Mouse (Mus musculus): ENCODE data around the gene H2-D1. TPM values are rescaled to one million over a fixed set of nuclear protein-coding genes. Genes with fewer than 3 reads are reported as not detected.

H2-D1 gene
- total and polyA plus RNA-seq, 3 experiments, result 60.1 to 97.9 TPM; not detected in 1

- TF ChIP-seq NELFE (IDR thresholded peaks at IDR 0.05; ENCODE audit: low read depth, low read length), result no peak
- TF ChIP-seq USF1 (IDR thresholded peaks at IDR 0.05; ENCODE audit: low read depth, low read length), result peak; percentile 94
- TF ChIP-seq E2F4 (IDR thresholded peaks at IDR 0.05; ENCODE audit: borderline replicate concordance, low read depth, low read length), result no peak
- peak; percentile 83 for TF ChIP-seq ZC3H11A (IDR thresholded peaks at IDR 0.05; ENCODE audit: low read depth, low read length)
- TF ChIP-seq UBTF (IDR thresholded peaks at IDR 0.05; ENCODE audit: borderline replicate concordance, insufficient read depth, low read depth, low read length), result no peak
- TF ChIP-seq POLR2A (IDR thresholded peaks at IDR 0.05; ENCODE audit: control insufficient read depth in 1 of 2, insufficient read depth in 1 of 2, low read depth in 1 of 2, low read length in 2 of 2, poor library complexity in 1 of 2), result peak in 1 of 2 experiments; percentile 40; a peak in 1 of 4 replicates
- TF ChIP-seq POLR2AphosphoS2 (IDR thresholded peaks at IDR 0.05; ENCODE audit: low read length), result no peak
- no peak for TF ChIP-seq MAFK (IDR thresholded peaks at IDR 0.05; ENCODE audit: borderline replicate concordance, low read depth, low read length)
- TF ChIP-seq SIN3A (IDR thresholded peaks at IDR 0.05; ENCODE audit: low read length), result peak; percentile 99
- no peak for TF ChIP-seq NRF1 (IDR thresholded peaks at IDR 0.05; ENCODE audit: insufficient read depth, low read depth, low read length, poor library complexity, severe bottlenecking)
- no peak for TF ChIP-seq ZMIZ1 (IDR thresholded peaks at IDR 0.05; ENCODE audit: low read depth, low read length)
- peak; percentile 94 for TF ChIP-seq BHLHE40 (IDR thresholded peaks at IDR 0.05; ENCODE audit: borderline replicate concordance, low read depth, low read length)
Observed at GRCm38 (mm10) chr17:35257824-35258491, 4.6 kb upstream of the H2-D1 start (continued).

- peak overlapping the region; percentile 63 for H3K27ac ChIP-seq (ENCODE audit: control insufficient read depth, low read depth, low read length)
- peaks cover 7 to 19% of the 10 kb centered on the region in 2 experiments for H3K4me1 ChIP-seq (ENCODE audit: control insufficient read depth in 1 of 2, insufficient read depth in 2 of 2, low read length in 2 of 2)
- H3K4me3 ChIP-seq (ENCODE audit: control insufficient read depth in 1 of 2, insufficient read depth in 1 of 2, low read depth in 2 of 2, low read length in 2 of 2), result peak overlapping the region; percentile 15 to 47
- peaks cover 0 to 8% of the 10 kb centered on the region in 2 experiments; a peak in 1 of 4 replicates for H3K36me3 ChIP-seq (ENCODE audit: control insufficient read depth in 1 of 2, insufficient read depth in 2 of 2, low read length in 2 of 2)
- H3K27me3 ChIP-seq (ENCODE audit: control insufficient read depth in 1 of 2, insufficient read depth in 2 of 2, low read length in 2 of 2), result no peaks in the 10 kb centered on the region
- peak; percentile 100 for DNase-seq (ENCODE audit: low read depth, low spot score)
- H3K9ac ChIP-seq (ENCODE audit: control insufficient read depth, low read depth, low read length, poor library complexity, severe bottlenecking), result peak overlapping the region; percentile 50
- H3K9me3 ChIP-seq (replicated peaks; ENCODE audit: insufficient read depth, low read length), result no peaks in the 10 kb centered on the region
- peaks cover 3% of the 10 kb centered on the region; the same call in 1 of the 2 replicates for H3K79me2 ChIP-seq (ENCODE audit: control insufficient read depth, insufficient read depth, low read length, poor library complexity)
- TF ChIP-seq ZMIZ1 (IDR thresholded peaks at IDR 0.05; ENCODE audit: low read depth, low read length) (peak; percentile 66), MYB (IDR thresholded peaks at IDR 0.05; ENCODE audit: low read depth, low read length) (no peak), MEF2A (IDR thresholded peaks at IDR 0.05; ENCODE audit: extremely low read depth, insufficient replicate concordance, low read depth, low read length, poor library complexity, severe bottlenecking) (no peak), GABPA (IDR thresholded peaks at IDR 0.05; ENCODE audit: low read depth, low read length) (peak; percentile 66), JUND (IDR thresholded peaks at IDR 0.05; ENCODE audit: low read depth, low read length) (peak; percentile 70), TAL1 (IDR thresholded peaks at IDR 0.05; ENCODE audit: low read length) (no peak), ZKSCAN1 (IDR thresholded peaks at IDR 0.05; ENCODE audit: low read depth, low read length) (peak; percentile 43; the same call in 1 of the 2 replicates), MAFK (IDR thresholded peaks at IDR 0.05; ENCODE audit: borderline replicate concordance, low read depth, low read length) (no peak), ETS1 (IDR thresholded peaks at IDR 0.05; ENCODE audit: low read depth, low read length) (peak; percentile 80; the same call in 1 of the 2 replicates), USF1 (IDR thresholded peaks at IDR 0.05; ENCODE audit: low read depth, low read length) (peak; percentile 58), CHD1 (IDR thresholded peaks at IDR 0.05; ENCODE audit: low read depth, low read length) (no peak), USF2 (IDR thresholded peaks at IDR 0.05; ENCODE audit: borderline replicate concordance in 1 of 2, insufficient read depth in 1 of 2, low read depth in 1 of 2, low read length in 2 of 2) (no peak), UBTF (IDR thresholded peaks at IDR 0.05; ENCODE audit: borderline replicate concordance, insufficient read depth, low read depth, low read length) (0 out of 2 replicates have a peak, but pooled peaks have one; percentile 67), ZNF384 (IDR thresholded peaks at IDR 0.05; ENCODE audit: low read depth, low read length) (peak; percentile 85), EP300 (IDR thresholded peaks at IDR 0.05; ENCODE audit: low read depth in 1 of 2, low read length in 2 of 2) (peak in 1 of 2 experiments; percentile 73; a peak in 2 of 4 replicates), MAZ (IDR thresholded peaks at IDR 0.05; ENCODE audit: low read depth, low read length) (peak; percentile 93), MXI1 (IDR thresholded peaks at IDR 0.05; ENCODE audit: low read depth, low read length) (peak; percentile 95), SMC3 (IDR thresholded peaks at IDR 0.05; ENCODE audit: low read depth, low read length) (peak; percentile 45), MYC (IDR thresholded peaks at IDR 0.05; ENCODE audit: low read depth, low read length) (peak; percentile 93), RCOR1 (IDR thresholded peaks at IDR 0.05; ENCODE audit: low read depth, low read length) (peak; percentile 32; the same call in 1 of the 2 replicates), CTCF (IDR thresholded peaks at IDR 0.05 in 2 of 3, conservative IDR thresholded peaks at IDR 0.05 in 1 of 3; ENCODE audit: control insufficient read depth in 1 of 3, insufficient read depth in 1 of 3, low read depth in 2 of 3, low read length in 3 of 3, poor library complexity in 1 of 3, severe bottlenecking in 1 of 3) (peak; percentile 60 to 80 (median 61)), E2F4 (IDR thresholded peaks at IDR 0.05; ENCODE audit: borderline replicate concordance, low read depth, low read length) (no peak)
Observed at GRCm38 (mm10) chr17:35258492-35259478, 3.7 kb upstream of the H2-D1 start.
